Mouse (Mus musculus) lung, adult 2 months (tissue): ENCODE results near the gene Cfap161. TPM values are rescaled to one million over a fixed set of nuclear protein-coding genes. Genes with fewer than 3 reads are reported as not detected.

Source experiments
- DNase-seq: peaks from one replicate; pipeline ENCODE4 v3.0.0; 2022
- H3K4me1 ChIP-seq: fragments of 200-500 bp; 2 replicates; pipeline ENCODE4 v1.6.1; 2011; ENCODE audit warnings: low read length; ENCODE audit not compliant: control insufficient read depth, insufficient read depth
- H3K4me3 ChIP-seq: fragments of 200-500 bp; replicated peaks from 2 replicates; pipeline ENCODE3; 2011; ENCODE audit warnings: low read depth, mild to moderate bottlenecking, control low read depth, low read length; ENCODE audit errors: extremely low read depth
- CTCF ChIP-seq: fragments of 200-500 bp; IDR thresholded peaks from 2 replicates; pipeline ENCODE4 v1.5.1; 2011; ENCODE audit warnings: mild to moderate bottlenecking, low read length, control low read depth; ENCODE audit not compliant: insufficient read depth
- POLR2A ChIP-seq: fragments of 200-500 bp; IDR thresholded peaks from 2 replicates; pipeline ENCODE4 v1.6.1; 2011; ENCODE audit warnings: low read depth, mild to moderate bottlenecking, control low read depth, low read length, borderline replicate concordance; ENCODE audit errors: extremely low read depth
- WGBS: fragments of 180-500 bp; shearing (Covaris S2); methylation state at CpG from one replicate; pipeline ENCODE4 v1.1.7; 2018; 5-methylcytosine and 5-hydroxymethylcytosine counted together
- polyA plus RNA-seq: library from polyadenylated mRNA; depleted of rRNA; stranded (reverse); fragments of >200 nt; gene quantifications from 2 replicates; pipeline ENCODE4 v1.2.3, GENCODE M21; 2012; rRNA removed

The Cfap161 gene
- polyA plus RNA-seq, 1 experiment: 3.3 TPM

- Histone ChIP-seq H3K4me1 (peaks cover 3% of the 10 kb centered on the region; the same call in 1 of the 2 replicates), H3K4me3 (no peak overlapping the region)
- DNase-seq: no peak
- 30% methylated on average over 2 of the region's 2 CpGs for WGBS
- TF ChIP-seq CTCF (no peak), POLR2A (no peak)
Measured at GRCm38 (mm10) chr7:83724541-83724940, 70.1 kb downstream of the Cfap161 start.

Other genes with a start within 250 kb of the Cfap161 start
- 0.10 and 0.19 TPM in 2 replicates for gene Tmc3, start 210.0 kb downstream of the Cfap161 start, polyA plus RNA-seq
- gene Stard5, start 162.9 kb downstream of the Cfap161 start, polyA plus RNA-seq: 9.0 and 14.3 TPM in 2 replicates
- gene Il16, start 49.2 kb downstream of the Cfap161 start, polyA plus RNA-seq: 12.0 and 15.7 TPM in 2 replicates
- 49.2 and 68.8 TPM in 2 replicates for gene Tlnrd1, start 89.4 kb upstream of the Cfap161 start, polyA plus RNA-seq
- 9.2 and 15.0 TPM in 2 replicates for gene Mesd, start 89.6 kb upstream of the Cfap161 start, polyA plus RNA-seq